Mouse (Mus musculus) midbrain, embryonic 14.5 days (tissue): ENCODE measurements around the gene Xpnpep1. TPM values are rescaled to one million over a fixed set of nuclear protein-coding genes. Genes with fewer than 3 reads are reported as not detected.

Source experiments
- ATAC-seq: fragments of 200-750 bp; cut with Nextera tagmentation; 2 replicates; pipeline ENCODE4 v1.8.0; 2017; ENCODE audit warnings: moderate number of reproducible peaks, moderate library complexity; ENCODE audit not compliant: low FRiP score, low TSS enrichment
- DNase-seq: peaks from one replicate; pipeline ENCODE4 v3.0.0-alpha.2; 2015
- H3K27ac ChIP-seq: fragments of 300-500 bp; sonication (generic); replicated peaks from 2 replicates; pipeline ENCODE4 v1.5.1; 2014; ENCODE audit warnings: mild to moderate bottlenecking, low read depth, low read length, moderate library complexity
- H3K27me3 ChIP-seq: fragments of 300-500 bp; sonication (generic); 2 replicates; pipeline ENCODE4 v1.6.1; 2014; ENCODE audit warnings: low read length, control low read depth, mixed read lengths; ENCODE audit not compliant: control insufficient read depth, insufficient read depth
- H3K36me3 ChIP-seq: fragments of 300-500 bp; sonication (generic); 2 replicates; pipeline ENCODE4 v1.6.1; 2014; ENCODE audit warnings: low read length, control low read depth; ENCODE audit not compliant: control insufficient read depth, insufficient read depth
- H3K4me1 ChIP-seq: fragments of 300-500 bp; sonication (generic); 2 replicates; pipeline ENCODE4 v1.6.1; 2014; ENCODE audit warnings: mild to moderate bottlenecking, antibody characterized with exemption, low read length, control low read depth; ENCODE audit not compliant: control insufficient read depth, insufficient read depth
- H3K4me2 ChIP-seq: fragments of 300-500 bp; sonication (generic); 2 replicates; pipeline ENCODE4 v1.6.1; 2014; ENCODE audit warnings: mild to moderate bottlenecking, low read length, moderate library complexity
- H3K4me3 ChIP-seq: fragments of 300-500 bp; sonication (generic); replicated peaks from 2 replicates; pipeline ENCODE4 v1.5.1; 2014; ENCODE audit warnings: low read depth, low read length
- H3K9ac ChIP-seq: fragments of 300-500 bp; sonication (generic); replicated peaks from 2 replicates; pipeline ENCODE4 v1.6.1; 2014; ENCODE audit warnings: mild to moderate bottlenecking, low read length, moderate library complexity
- H3K9me3 ChIP-seq: fragments of 300-500 bp; sonication (generic); 2 replicates; pipeline ENCODE4 v1.6.1; 2016; ENCODE audit warnings: low read length, control low read depth, mixed read lengths; ENCODE audit not compliant: control insufficient read depth
- WGBS: fragments of 180-500 bp; shearing (Covaris S2); extraction: QIAGEN DNeasy Blood & Tissue Kit; methylation state at CpG from one replicate; pipeline ENCODE4 v1.1.7; 2014; 5-methylcytosine and 5-hydroxymethylcytosine counted together
- polyA plus RNA-seq: library from polyadenylated mRNA; unstranded; fragments of >200 nt; fragmentation: Nextera tagmentation; extraction: Ambion mirVana; gene quantifications from 2 replicates; pipeline ENCODE4 v1.2.1, GENCODE M21; 2014

Gene Xpnpep1
- polyA plus RNA-seq, 1 experiment from 2014 or later = 136 TPM

GRCm38 (mm10) chr19:53002166-53003095 lies 37.6 kb downstream of the Xpnpep1 start:
- Histone ChIP-seq H3K9me3 (no peaks in the 10 kb centered on the region), H3K4me1 (no peaks in the 10 kb centered on the region), H3K4me2 (no peak overlapping the region), H3K27ac (no peak overlapping the region), H3K4me3 (no peak overlapping the region), H3K9ac (no peak overlapping the region), H3K36me3 (peaks cover 92% of the 10 kb centered on the region), H3K27me3 (no peaks in the 10 kb centered on the region)
- DNase-seq (no peak), ATAC-seq (no peak)
- 94% methylated on average over 23 of the region's 23 CpGs for WGBS

- Histone ChIP-seq H3K36me3 (peaks cover 56% of the 10 kb centered on the region), H3K4me3 (no peak overlapping the region), H3K9me3 (no peaks in the 10 kb centered on the region), H3K27me3 (no peaks in the 10 kb centered on the region), H3K4me2 (no peak overlapping the region), H3K4me1 (no peaks in the 10 kb centered on the region), H3K9ac (no peak overlapping the region), H3K27ac (no peak overlapping the region)
- DNase-seq (peak; percentile 87), ATAC-seq (peak; percentile 17; the same call in 1 of the 2 replicates)
- WGBS = 75% methylated on average over 11 of the region's 11 CpGs
These were observed 47.1 kb downstream of the Xpnpep1 start for GRCm38 (mm10) chr19:52992880-52993440.

GRCm38 (mm10) chr19:52991924-52992323 lies 48.1 kb downstream of the Xpnpep1 start:
- WGBS = 95% methylated on average over 10 of the region's 10 CpGs
- H3K4me2 ChIP-seq = no peak overlapping the region
- ATAC-seq (no peak), DNase-seq (no peak)
- H3K27me3 ChIP-seq = no peaks in the 10 kb centered on the region
- H3K27ac ChIP-seq = no peak overlapping the region
- H3K36me3 ChIP-seq = peaks cover 46% of the 10 kb centered on the region
- no peak overlapping the region for H3K4me3 ChIP-seq
- no peak overlapping the region for H3K9ac ChIP-seq
- no peaks in the 10 kb centered on the region for H3K4me1 ChIP-seq
- H3K9me3 ChIP-seq = no peaks in the 10 kb centered on the region

GRCm38 (mm10) chr19:52979020-52979711 lies 60.8 kb downstream of the Xpnpep1 start:
- no peaks in the 10 kb centered on the region for H3K27me3 ChIP-seq
- H3K27ac ChIP-seq = no peak overlapping the region
- no peak overlapping the region for H3K9ac ChIP-seq
- WGBS = 85% methylated on average over 12 of the region's 12 CpGs
- no peaks in the 10 kb centered on the region for H3K36me3 ChIP-seq
- H3K4me2 ChIP-seq = no peak overlapping the region
- H3K4me3 ChIP-seq = no peak overlapping the region
- H3K4me1 ChIP-seq = peaks cover 3% of the 10 kb centered on the region; the same call in 1 of the 2 replicates
- no peaks in the 10 kb centered on the region for H3K9me3 ChIP-seq
- DNase-seq (no peak), ATAC-seq (no peak)

GRCm38 (mm10) chr19:52975564-52976185 lies 64.3 kb downstream of the Xpnpep1 start:
- 50% methylated on average over 15 of the region's 15 CpGs for WGBS
- ATAC-seq = peak; percentile 60; the same call in 1 of the 2 replicates

GRCm38 (mm10) chr19:52966339-52966738 lies 73.7 kb downstream of the Xpnpep1 start:
- H3K27me3 ChIP-seq = no peaks in the 10 kb centered on the region
- no peaks in the 10 kb centered on the region for H3K4me1 ChIP-seq
- DNase-seq (no peak), ATAC-seq (no peak)
- H3K27ac ChIP-seq = no peak overlapping the region
- H3K4me3 ChIP-seq = no peak overlapping the region
- 19% methylated on average over 8 of the region's 8 CpGs for WGBS
- no peak overlapping the region for H3K9ac ChIP-seq
- H3K9me3 ChIP-seq = no peaks in the 10 kb centered on the region
- H3K36me3 ChIP-seq = no peaks in the 10 kb centered on the region
- H3K4me2 ChIP-seq = no peak overlapping the region

More at GRCm38 (mm10) chr19:52975564-52976185, 64.3 kb downstream of the Xpnpep1 start:
- no peaks in the 10 kb centered on the region for H3K27me3 ChIP-seq
- no peaks in the 10 kb centered on the region for H3K36me3 ChIP-seq
- peak; percentile 92 for DNase-seq
- no peak overlapping the region for H3K4me2 ChIP-seq
- no peak overlapping the region for H3K4me3 ChIP-seq
- peaks cover 3% of the 10 kb centered on the region; the same call in 1 of the 2 replicates for H3K4me1 ChIP-seq
- H3K27ac ChIP-seq = no peak overlapping the region
- no peaks in the 10 kb centered on the region for H3K9me3 ChIP-seq
- H3K9ac ChIP-seq = no peak overlapping the region

- H3K4me1 ChIP-seq = no peaks in the 10 kb centered on the region
- H3K27ac ChIP-seq = no peak overlapping the region
- H3K4me3 ChIP-seq = no peak overlapping the region
- no peaks in the 10 kb centered on the region for H3K9me3 ChIP-seq
- no peak for ATAC-seq
- no peak for DNase-seq
- H3K27me3 ChIP-seq = no peaks in the 10 kb centered on the region
- H3K4me2 ChIP-seq = no peak overlapping the region
- H3K36me3 ChIP-seq = no peaks in the 10 kb centered on the region
- WGBS = 94% methylated on average over 2 of the region's 2 CpGs
- H3K9ac ChIP-seq = no peak overlapping the region
These were observed 77.3 kb downstream of the Xpnpep1 start for GRCm38 (mm10) chr19:52962745-52963144.
